Mouse (Mus musculus) spleen, adult 2 months (tissue): ENCODE data around the gene Erp27.

Source experiments
- CTCF ChIP-seq: fragments of 200-500 bp; IDR thresholded peaks from 2 replicates; pipeline ENCODE4 v1.5.1; 2011; ENCODE audit warnings: mild to moderate bottlenecking, inconsistent platforms; ENCODE audit not compliant: insufficient read depth, insufficient read length, insufficient replicate concordance; ENCODE audit errors: extremely low read depth
- POLR2A ChIP-seq: fragments of 200-500 bp; IDR thresholded peaks from 2 replicates; pipeline ENCODE4 v1.6.1; 2011; ENCODE audit warnings: low read depth, low read length, inconsistent platforms

DNA sequence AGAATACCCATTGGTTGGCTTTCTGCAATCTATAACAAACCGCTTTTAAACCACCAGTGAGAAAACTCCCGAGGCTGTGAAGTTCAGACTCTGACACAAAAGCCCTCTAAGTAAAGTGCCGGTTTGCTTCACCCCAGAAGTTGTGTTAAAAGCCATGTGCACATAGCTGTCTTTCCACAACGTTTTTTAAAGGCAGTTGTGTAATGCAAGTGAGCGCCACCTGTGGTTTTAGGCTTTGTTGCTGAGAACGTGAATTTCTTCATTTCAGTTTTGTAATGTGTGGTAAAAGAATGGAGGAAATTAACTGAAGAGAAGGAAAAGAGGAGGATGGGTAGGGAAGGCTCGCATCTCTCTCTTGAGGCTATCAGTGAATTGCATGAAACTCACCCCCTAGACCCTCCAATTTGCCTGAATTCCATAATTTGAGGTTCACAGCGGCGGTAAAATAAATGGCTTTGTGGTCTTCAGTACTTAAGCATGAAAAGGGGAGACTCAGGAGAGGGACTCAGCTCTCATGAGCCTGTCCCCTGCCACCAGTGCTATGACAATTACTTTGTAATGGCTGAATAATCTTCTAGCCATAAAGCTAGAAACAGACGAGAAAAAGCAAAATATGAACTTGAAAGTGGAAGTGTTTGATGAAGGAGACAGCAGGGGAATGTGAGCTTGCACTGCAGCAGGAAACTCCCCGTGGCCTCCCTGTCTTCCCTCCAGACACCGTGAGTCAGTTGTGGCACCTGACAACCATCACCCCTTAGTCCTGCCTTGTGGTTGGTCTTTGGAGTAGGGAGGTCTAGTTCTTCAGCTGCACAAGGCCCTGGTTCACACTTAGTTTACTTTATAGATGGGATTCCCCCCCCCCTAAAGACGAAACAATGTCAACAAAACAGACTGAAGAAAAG lies 42.9 kb upstream of the Erp27 start:
- TF ChIP-seq CTCF = no peak
- TF ChIP-seq POLR2A = no peak
